Mouse (Mus musculus) cerebellum, postnatal 4 days (tissue): ENCODE measurements around the gene Phf24.
A peak's percentile ranks its signal among the peaks of the same experiment; 100 is the strongest.

ENCODE experiments used
- DNase-seq, 2 experiments: peaks; one replicate each; pipeline ENCODE4 v3.0.0; 2022; ENCODE audit warnings: low spot score in 2 of 2, mixed read lengths in 1 of 2

Gene Phf24

GRCm38 (mm10) chr4:42916617-42917401 lies at the start of gene Phf24:
TSS of gene Phf24 (plus strand) at chr4:42916660.
- DNase-seq = peak in 1 of 2 experiments; percentile 33

GRCm38 (mm10) chr4:42867390-42867789 lies 49.1 kb upstream of the Phf24 start:
- no peak for DNase-seq

GRCm38 (mm10) chr4:42868193-42868592 lies 48.3 kb upstream of the Phf24 start:
- no peak for DNase-seq

DNA sequence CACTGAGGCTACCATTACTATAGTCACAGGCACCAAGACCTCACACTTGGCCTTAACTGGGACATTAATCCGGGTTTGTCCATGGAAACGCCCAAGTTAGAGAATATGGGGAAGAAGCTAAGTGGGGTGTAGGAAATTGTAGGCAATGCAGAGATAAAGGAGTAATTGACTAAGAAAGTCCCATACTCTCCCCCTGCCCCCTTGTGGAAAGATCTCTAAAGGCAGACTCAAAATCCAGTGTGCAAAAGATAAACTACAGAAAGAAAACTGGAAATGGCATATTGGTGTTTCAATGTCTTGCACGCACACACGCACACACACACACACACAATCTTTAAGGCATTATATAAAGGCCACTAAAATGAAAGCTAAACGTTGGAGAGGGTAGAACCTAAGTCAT lies 45.7 kb upstream of the Phf24 start:
- DNase-seq = no peak

DNA sequence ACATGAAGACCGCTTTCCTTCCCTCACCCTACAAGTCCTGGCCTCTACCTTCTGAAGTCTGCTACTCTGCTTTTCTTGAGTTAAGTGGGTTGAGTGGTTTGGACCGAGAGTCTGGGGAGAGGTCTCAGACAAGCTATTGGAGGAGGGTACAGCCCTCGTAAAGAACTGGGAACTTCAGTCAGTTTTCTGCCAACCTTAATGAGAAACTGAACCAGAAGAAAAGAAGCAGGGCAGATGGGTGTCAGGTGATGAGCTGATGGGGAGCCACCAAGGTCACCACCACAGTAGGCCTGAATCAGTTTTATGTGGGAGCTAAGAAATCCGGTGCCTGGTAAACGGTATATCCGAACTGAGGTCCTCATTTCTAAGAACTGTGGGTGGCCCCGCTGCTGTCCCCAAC lies 44.3 kb upstream of the Phf24 start:
- no peak for DNase-seq

GRCm38 (mm10) chr4:42872746-42873435 lies 43.6 kb upstream of the Phf24 start:
- no peak for DNase-seq

GRCm38 (mm10) chr4:42874134-42874533 lies 42.3 kb upstream of the Phf24 start, which contains the start of gene Fam205c:
TSS of gene Fam205c (minus strand) at chr4:42874234.
- DNase-seq = no peak

DNA sequence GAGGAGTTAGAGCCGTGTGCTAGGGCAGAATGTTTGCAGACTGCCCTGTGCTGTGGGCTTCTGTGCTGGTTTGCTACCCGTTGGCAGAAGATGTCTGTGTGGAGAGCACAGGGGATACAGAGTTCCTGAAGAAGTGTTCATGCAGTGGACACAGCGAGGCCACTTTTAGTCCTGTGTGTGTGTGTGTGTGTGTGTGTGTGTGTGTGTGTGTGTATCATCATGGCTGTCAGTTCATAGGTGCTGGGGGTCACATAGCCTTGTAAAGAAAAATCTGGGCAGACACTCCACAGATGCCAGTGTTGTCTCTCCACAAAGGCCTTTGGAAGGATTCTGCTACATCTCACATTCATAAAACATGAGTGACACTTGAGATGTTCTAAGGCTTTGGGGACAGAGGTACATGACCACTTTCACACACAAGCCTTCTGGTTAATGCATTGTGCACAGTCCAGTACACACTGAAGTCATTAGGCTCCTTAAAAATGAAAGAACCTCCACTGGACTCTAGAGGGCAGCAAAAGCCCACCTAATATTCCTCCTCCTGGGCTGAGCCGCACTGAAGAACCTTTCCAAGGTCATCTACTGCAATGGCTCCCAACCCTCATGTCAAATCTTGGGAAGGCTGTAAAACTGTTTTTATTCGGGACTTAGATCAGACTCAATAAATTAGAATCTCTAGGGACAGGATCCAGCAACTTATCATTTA lies 39.7 kb upstream of the Phf24 start:
- DNase-seq = peak in 1 of 2 experiments; percentile 58

- DNase-seq = no peak
Observed at GRCm38 (mm10) chr4:42877657-42878056, 38.8 kb upstream of the Phf24 start.

DNA sequence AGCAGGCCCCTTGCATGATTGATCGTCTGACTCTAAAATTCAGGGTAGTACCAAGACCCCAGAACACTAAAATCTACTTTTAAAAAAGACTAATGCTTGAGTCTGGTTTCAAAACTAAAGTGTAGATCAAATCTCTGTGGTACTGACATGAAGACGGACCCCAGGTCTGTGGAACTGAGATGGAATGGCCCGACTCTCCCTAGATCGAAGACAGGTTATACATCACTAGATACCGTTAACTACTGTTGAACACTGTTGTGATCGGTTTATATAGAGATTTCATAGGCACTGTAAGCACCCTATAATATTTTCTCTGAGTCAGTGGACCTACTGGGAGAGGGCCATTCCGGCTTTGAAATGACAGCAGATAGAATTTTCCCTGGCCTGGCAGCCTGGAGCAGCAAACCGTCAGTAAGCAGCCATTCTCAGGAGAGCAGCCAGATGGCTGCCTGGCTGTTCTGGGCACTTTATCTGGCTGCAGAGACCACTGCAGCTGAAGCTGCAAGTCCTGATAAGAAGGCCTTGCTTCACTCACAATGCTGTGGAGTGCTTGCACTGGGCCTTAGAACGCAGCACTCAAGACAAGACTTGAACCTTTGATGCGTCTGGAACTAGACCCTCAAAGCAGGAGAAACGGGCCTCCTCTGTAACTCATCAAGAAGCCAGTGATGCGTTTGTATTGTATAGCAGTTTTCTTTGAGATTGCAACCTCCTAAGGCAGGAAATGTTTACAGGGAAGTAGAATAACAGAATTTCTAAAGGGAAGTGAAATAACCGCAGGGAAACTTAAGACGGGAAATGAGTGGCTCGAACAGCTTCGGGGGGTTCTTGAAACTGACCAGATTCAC lies 36.4 kb upstream of the Phf24 start:
- DNase-seq = peak in 1 of 2 experiments; percentile 21

DNA sequence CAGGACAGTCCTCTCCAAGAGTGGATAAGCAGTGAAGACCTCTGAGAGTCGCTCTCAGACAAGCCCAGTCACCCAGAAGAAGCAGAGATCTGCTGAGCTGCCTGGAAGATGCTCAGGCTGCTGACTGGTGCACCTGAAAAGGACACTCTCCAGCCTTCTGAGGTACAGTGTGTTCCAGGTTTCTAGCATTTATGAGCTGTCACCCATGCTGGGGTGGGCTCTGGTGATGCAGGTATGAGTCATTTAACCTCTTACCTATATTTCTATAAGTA lies 35.8 kb upstream of the Phf24 start:
- DNase-seq = no peak

- DNase-seq = no peak
Observed at GRCm38 (mm10) chr4:42886926-42887325, 29.5 kb upstream of the Phf24 start.

- DNase-seq = no peak
Observed at GRCm38 (mm10) chr4:42888806-42889205, 27.7 kb upstream of the Phf24 start.

DNA sequence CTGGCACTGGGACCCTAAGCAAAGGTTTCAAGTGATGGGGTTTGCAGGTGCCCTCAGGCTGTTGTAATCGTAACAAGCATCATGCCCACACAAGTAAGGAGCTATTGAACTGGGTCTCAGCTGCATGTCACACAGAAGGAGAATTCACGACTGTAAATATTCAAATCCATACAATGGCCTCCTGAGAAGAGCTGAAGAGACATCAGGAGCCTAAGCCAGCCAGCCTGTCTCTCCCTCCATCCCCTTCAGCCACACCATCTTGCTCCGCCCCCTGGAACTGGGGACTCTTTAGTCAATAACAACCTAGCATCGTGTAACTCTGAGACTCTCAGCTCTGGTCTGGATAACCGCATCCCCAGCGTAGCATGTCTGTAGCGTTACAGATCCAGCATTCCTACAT lies 25.3 kb upstream of the Phf24 start:
- no peak for DNase-seq

GRCm38 (mm10) chr4:42895118-42895517 lies 21.3 kb upstream of the Phf24 start:
- DNase-seq = no peak

DNA sequence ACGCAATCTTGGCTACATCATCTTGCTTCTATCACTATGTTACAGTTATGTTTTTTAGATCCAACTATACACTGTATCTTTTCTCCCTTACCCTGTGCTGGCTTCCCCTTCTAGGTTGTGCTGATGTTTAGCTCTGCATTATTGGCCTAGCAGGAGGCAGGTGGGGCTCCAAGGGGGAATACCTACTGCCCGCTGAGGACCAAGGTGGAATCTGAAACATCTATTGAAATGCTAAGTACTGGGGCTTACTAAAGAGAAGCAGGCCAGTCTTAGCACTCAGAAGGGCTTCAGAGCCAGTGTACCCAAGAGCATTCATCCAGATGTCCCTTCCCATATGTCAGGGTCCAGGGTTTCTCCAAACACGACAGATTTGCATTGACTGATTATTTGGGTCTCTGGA lies 17.5 kb upstream of the Phf24 start:
- DNase-seq = no peak

- no peak for DNase-seq
Observed at GRCm38 (mm10) chr4:42900878-42901277, 15.6 kb upstream of the Phf24 start.

- DNase-seq = peak in 1 of 2 experiments; percentile 14
Observed at GRCm38 (mm10) chr4:42902174-42902573, 14.3 kb upstream of the Phf24 start.

DNA sequence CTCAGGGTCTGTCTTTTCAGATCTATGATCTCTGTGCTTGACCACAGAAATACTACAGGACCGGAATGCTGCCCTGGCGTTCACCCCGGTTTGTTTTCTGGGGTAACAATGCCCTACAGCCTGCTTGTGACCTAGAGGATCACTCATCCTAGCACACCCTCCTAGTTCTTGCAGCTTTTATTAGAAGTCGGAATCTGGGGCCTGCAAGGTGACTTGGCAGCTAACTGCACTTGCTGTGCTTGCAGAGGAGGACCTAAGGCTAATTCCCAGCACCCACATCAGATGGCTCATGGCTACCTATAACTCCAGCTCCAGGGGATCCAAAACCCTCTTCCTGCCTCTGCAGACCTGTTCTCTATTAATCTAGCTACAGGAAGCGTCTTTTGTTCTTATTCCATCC lies 13.7 kb upstream of the Phf24 start:
- no peak for DNase-seq

DNA sequence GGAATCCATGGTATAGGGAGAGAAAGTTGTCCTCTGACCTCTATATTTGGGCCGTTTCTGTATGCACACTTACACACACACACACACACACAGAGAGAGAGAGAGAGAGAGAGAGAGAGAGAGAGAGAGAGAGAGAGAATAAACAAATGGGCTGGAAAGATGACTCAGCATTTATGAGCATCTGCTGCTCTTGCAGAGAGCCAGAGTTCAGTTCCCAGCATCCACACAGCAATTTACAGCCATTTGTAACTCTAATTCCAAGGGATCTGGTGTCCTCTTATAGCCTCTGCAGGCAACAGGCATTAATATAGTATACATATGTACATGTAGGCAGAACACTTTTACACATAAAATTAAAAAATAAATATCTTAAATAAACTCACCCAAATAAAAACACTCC lies 12.5 kb upstream of the Phf24 start:
- DNase-seq = no peak

DNA sequence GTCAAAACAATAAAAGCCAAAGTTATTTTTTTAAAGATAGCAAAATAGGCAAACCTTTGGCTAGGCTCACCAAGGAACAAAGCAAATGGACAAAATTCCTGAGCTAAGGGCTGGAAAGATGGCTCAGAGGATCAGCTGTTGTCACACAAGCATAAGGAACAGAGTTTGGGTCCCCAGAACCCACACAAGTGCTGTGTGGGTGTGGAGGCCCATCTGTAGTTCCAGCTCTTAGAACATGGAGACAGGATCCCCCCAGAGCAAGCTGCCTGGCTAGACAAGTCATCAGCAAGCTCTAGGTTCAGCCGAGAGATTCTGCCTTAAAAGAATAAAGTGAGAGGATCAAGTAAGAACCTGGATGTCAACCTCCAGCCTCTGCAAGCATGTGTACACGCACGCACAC lies 11.9 kb upstream of the Phf24 start:
- DNase-seq = no peak

GRCm38 (mm10) chr4:42904966-42905365 lies 11.5 kb upstream of the Phf24 start:
- DNase-seq = no peak
